Mouse (Mus musculus): Measurements from ENCODE around the gene Gm14862. TPM values are rescaled to one million over a fixed set of nuclear protein-coding genes. Genes with fewer than 3 reads are reported as not detected.

Gm14862 gene
- total RNA-seq, 1 experiment from 2014 or later, result not detected

DNA sequence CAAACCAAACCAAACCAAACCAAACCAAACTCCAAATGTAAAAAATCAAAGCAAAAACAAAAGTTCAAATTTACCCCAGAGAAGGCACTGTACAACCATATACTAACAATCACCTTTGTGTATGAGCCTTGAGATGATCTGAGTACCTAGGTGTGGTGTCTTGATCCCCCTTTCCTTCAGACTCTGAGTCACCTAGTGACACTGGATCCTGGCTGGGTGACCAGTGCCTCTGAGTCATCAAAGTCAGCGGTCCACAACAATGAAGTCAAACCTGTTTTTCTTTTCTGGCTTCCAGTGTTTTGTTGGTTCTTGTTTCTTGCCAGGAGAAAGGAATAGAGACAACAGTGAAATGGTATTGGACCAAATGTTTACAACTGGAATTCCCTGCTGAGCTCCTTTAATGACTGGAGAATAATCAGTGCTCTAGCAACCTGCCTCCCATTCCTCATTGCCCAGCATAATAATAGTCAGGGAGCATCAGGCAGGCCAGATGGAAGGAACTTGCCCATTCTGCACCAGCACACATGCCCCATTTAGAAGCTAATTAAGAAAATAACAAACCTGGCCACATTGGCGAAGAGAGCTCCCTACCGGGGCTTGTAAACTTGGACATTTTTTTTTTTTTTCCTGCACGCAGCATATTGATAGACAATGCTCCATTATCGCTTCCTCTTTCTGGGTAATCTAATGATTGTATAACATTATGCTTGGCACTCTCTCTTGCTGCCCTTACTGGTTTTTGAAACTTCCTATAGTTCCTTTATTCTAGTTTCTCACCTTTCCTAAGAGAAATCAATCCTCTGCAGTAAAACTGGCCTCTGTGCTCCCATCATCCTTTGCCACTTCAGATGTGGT is 15.7 kb downstream of the Gm14862 start:
- ATAC-seq (replicated peaks; ENCODE audit: low read depth, poor library complexity, severe bottlenecking), result no peak

DNA sequence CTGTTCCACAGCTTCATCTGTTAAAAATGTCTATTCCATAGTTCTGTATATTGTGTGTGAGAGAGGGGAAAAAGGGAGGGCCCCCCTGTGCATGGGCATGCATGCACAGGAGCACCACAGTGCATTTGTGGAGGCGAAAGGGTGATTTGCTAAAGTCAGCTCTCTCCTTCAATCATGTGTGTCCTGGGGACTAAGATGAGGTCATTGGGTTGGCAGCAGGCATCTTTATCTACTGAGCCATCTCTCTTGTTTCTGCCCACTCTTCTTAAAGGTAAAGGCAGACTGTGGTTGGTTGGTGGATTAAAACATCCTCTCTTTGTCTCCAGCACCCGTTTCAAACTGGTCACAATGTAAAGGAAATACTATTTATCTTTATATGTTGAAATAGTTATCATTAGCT is 29.6 kb downstream of the Gm14862 start:
- ATAC-seq (replicated peaks; ENCODE audit: low read depth, poor library complexity, severe bottlenecking), result no peak

DNA sequence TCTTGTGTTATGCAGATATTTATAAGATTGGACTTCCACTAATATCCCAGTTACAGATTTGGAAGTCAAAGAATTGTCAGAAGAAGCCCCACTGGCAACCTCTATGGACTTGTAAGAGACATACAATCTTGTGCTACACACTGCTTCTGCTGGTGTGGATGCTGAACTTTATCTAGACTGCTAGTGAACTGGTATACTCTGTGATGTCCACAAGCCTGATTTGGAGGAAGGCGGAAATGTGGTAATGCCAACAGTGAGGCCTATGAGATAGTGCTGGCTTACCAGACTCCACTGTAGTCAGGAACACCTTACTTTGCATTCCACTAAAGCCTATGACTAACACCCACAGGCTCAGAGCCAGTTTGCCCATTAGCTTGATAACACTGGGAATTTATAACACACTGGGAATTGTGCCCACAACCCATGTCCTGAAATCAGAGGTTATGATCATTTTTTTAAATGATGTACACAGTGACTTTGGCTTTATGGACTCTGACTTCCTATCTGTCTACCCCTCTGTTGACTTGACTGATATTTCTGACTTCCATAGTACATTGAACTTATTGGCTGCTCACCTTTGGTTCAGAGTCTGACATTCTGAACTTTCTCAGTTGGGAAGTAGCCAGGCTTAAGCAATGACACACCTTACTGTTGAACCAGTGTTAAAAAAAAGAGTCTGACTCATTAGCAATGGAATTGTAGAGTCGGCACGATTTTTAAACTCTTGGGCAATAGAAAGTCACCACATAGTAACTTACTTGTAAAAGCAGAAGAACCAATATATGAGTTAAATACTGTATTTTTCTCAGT is 34.1 kb downstream of the Gm14862 start:
- no peak for ATAC-seq (replicated peaks; ENCODE audit: low read depth, poor library complexity, severe bottlenecking)

DNA sequence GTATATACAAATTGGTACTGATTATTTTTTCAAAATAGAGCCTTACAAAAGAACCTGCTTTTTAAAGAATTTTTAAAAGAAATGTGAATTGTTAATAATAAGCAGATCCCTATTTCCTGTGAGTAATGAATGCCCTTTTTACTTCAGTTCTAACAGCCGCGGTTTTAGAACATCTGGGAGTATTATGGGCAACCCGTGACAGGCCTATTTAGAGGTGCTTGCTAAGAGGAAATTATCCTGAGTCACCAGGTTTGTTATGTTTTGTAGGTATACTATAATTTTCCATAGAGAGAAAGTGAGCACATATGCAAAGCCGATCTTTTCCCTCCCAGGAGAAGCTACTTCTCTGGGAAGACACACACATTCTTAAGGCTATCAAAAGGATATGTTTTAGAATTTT is 35.0 kb downstream of the Gm14862 start:
- no peak for ATAC-seq (replicated peaks; ENCODE audit: low read depth, poor library complexity, severe bottlenecking)

DNA sequence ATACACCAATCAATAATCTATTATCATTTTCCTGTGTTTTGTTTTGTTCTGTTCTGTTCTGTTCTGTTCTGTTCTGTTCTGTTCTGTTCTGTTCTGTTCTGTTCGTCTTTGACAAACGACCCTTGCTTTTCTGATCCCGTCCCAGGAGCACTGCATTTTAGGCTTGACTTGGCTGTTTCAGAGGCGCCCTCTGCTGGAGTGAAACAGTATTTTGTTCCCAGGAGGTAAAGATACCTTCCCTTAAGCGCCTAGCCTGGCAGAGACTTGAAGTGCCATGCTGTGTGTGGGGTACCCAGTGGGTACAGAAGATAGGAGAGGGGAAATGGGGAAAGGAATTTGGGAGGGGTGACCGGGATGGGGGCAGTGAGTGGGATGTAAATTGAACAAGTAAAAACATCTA is 35.5 kb downstream of the Gm14862 start:
- ATAC-seq (replicated peaks; ENCODE audit: low read depth, poor library complexity, severe bottlenecking), result peak; percentile 66

DNA sequence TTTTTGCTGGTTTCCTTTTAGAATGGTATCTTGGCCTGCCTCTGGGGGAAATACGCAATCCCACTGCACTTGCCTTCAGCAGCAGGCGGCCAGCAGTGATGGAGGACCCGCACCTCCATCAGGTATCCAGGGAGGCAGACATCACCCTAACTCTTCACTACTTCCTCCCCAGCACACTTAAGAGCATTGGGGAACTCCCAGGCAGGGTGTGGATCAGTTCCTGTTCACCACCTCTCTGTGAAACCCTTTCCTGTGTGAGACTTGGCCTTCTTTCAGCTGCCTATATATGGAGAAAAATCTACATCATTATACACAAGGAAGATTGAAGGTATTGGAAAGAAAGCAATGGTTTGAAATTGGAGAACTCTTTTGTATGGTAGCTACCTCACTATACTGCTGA is 37.1 kb downstream of the Gm14862 start:
- no peak for ATAC-seq (replicated peaks; ENCODE audit: low read depth, poor library complexity, severe bottlenecking)

DNA sequence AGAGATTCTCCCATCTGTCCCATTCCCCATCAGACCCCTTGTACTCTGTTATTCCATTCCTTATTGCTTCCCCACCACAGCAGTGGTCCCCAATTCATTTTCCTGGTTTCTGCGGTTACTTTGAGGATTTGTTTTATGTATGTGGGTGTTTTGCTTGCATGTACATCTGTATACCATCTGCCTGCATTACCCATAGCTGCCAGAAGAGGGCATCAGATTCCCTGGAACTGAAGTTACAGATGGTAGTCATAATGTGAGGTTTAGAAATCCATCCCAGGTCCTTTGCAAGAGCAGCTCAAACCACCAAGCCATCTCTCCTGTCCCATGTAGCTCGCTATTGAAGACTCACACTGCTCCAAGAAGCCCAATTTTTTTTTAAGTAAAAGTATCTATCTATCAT is 40.5 kb downstream of the Gm14862 start:
- ATAC-seq (replicated peaks; ENCODE audit: low read depth, poor library complexity, severe bottlenecking), result no peak

DNA sequence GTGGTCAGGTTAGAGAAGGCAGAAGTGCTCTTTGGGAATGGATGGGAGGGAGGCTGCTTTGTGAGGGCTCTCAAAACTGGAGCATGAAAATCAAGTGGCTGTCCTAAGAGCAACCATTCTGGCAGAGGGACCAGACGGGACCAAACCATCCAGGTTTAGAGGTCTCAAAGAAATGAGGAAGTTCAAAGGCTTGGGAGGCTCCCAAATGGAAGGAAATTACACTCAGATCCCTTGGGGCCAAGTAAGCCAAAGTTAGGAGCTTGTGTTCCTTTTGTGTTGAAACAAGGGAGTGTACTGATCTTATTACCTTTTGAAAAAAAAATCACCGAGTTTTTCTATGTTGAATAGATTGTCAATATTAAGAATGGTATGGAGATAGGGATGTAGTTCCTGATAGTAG is 51.6 kb downstream of the Gm14862 start:
- no peak for ATAC-seq (replicated peaks; ENCODE audit: low read depth, poor library complexity, severe bottlenecking)

DNA sequence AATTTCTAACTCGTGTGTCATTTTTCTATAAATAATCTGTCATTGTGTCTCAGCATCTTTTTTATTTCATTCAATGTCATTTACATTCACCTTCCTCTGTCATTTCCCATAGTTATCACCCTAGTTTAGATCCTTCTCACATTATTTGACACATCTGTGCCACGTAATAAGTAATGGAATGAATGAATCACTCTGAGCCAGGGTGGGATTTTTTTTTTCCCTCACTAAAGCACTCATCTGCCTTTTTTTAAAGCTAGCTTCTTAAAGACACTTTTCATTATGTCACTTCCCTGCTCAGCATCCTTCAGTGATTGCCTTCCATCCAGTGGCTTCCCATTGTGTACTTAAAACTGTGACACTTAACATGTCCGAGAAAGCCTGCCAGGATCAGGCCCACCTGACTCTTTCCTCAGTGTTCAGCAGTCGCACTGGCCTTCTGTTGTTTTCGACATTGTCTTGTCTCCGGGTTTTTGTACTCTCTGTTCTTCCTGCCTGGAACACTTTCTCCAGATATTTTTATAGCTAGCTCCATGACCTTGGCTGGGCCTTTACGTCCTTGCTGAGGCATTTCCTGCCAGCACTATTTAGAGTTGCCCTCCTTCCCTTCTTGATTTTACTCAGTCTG is 53.8 kb downstream of the Gm14862 start:
- no peak for ATAC-seq (replicated peaks; ENCODE audit: low read depth, poor library complexity, severe bottlenecking)

DNA sequence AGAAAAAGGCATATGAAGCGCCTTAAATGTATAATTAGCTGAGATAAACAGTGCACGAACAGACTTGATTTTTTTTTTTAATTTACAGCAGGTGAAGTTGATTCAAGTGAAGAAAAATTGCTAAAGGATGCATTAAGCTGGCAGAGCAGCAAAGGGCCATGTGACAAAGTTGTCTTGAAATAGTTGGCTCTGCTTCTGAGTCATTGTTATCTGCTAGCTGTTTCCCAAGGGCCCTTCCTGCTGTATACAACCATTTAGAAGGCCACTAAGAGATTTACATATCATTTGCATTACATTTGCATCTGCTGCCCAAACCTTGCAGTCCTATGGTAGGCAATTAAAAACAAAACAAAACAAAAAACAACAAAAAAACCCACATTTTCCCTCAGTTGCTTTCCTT is 54.7 kb downstream of the Gm14862 start:
- ATAC-seq (replicated peaks; ENCODE audit: low read depth, poor library complexity, severe bottlenecking), result no peak

Other genes with a start within 250 kb of the Gm14862 start
- not detected in 2 replicates for gene Fthl17e, start 223.4 kb downstream of the Gm14862 start, total RNA-seq (2017)
- not detected in 2 replicates for gene Fthl17f, start 193.9 kb downstream of the Gm14862 start, total RNA-seq (2017)
- gene 4930402K13Rik, start 152.3 kb downstream of the Gm14862 start, total RNA-seq (2017), result not detected in 2 replicates
- 0.14 TPM in 1 of 2 replicates, not detected in the other for gene Lancl3, start 57.0 kb downstream of the Gm14862 start, total RNA-seq (2017)
- 13.8 and 14.1 TPM in 2 replicates for gene Xk, start 15.9 kb upstream of the Gm14862 start, total RNA-seq (2017)
- gene H2al1m, start 26.9 kb upstream of the Gm14862 start, total RNA-seq (2017), result 2.0 TPM in 1 of 2 replicates, not detected in the other
- 0.87 TPM in 1 of 2 replicates, not detected in the other for gene H2al1k, start 93.7 kb upstream of the Gm14862 start, total RNA-seq (2017)
- gene Cybb, start 230.9 kb upstream of the Gm14862 start, total RNA-seq (2017), result 9.0 and 11.8 TPM in 2 replicates